Mouse (Mus musculus): Measurements from ENCODE around the gene Dhodh. TPM values are rescaled to one million over a fixed set of nuclear protein-coding genes. Genes with fewer than 3 reads are reported as not detected.
A peak's percentile ranks its signal among the peaks of the same experiment; 100 is the strongest.

Gene Dhodh
- polyA plus RNA-seq, 1 experiment from 2014 or later: 38.7 TPM

- Histone ChIP-seq H3K36me3 (ENCODE audit: control insufficient read depth, insufficient read depth, low read length) (no peaks in the 10 kb centered on the region), H3K4me3 (ENCODE audit: control insufficient read depth in 1 of 2, insufficient read depth in 1 of 2, low read depth in 1 of 2, low read length in 2 of 2) (no peak overlapping the region), H3K27ac (replicated peaks in 1 of 2; ENCODE audit: control insufficient read depth in 1 of 2, insufficient read depth in 1 of 2, low read depth in 2 of 2, low read length in 2 of 2) (no peak overlapping the region), H3K4me1 (ENCODE audit: control insufficient read depth in 2 of 2, insufficient read depth in 2 of 2, low read length in 2 of 2) (no peaks in the 10 kb centered on the region), H3K27me3 (ENCODE audit: control insufficient read depth, insufficient read depth, low read length) (no peaks in the 10 kb centered on the region), H3K4me2 (ENCODE audit: low read length) (no peak overlapping the region), H3K9ac (ENCODE audit: low read length) (no peak overlapping the region), H3K9me3 (ENCODE audit: control insufficient read depth, low read length) (no peaks in the 10 kb centered on the region)
- 70% methylated on average over 5 of the region's 5 CpGs for WGBS
- no peak for ATAC-seq (ENCODE audit: insufficient number of reproducible peaks, insufficient read depth, low FRiP score, low read depth)
Observed at GRCm38 (mm10) chr8:109638851-109639250, 30.4 kb upstream of the Dhodh start.

DNA sequence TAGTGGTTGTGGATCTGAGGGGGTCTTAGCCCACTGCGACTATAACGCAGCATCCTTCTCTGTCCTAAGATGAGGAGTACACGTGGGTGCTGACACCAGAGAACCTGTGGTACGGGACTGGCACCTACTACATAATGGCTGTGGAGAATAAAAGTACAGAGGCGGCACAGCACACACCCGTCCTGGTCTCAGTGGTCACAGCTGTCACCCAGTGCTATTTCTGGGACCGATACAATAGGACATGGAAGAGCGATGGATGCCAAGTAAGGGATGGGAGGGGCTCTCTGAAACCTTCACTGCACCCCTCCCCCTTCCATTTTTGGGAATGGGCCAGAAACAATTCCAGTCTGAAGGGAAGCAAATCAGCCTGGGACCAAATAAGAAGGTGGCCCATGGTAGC lies 26.7 kb upstream of the Dhodh start:
- 0 out of 2 replicates have a peak, but pooled peaks have one; percentile 35 for ATAC-seq (ENCODE audit: insufficient number of reproducible peaks, insufficient read depth, low FRiP score, low read depth)
- Histone ChIP-seq H3K4me1 (ENCODE audit: control insufficient read depth in 2 of 2, insufficient read depth in 2 of 2, low read length in 2 of 2) (no peaks in the 10 kb centered on the region), H3K9me3 (ENCODE audit: control insufficient read depth, low read length) (no peaks in the 10 kb centered on the region), H3K9ac (ENCODE audit: low read length) (no peak overlapping the region), H3K27ac (replicated peaks in 1 of 2; ENCODE audit: control insufficient read depth in 1 of 2, insufficient read depth in 1 of 2, low read depth in 2 of 2, low read length in 2 of 2) (no peak overlapping the region), H3K27me3 (ENCODE audit: control insufficient read depth, insufficient read depth, low read length) (no peaks in the 10 kb centered on the region), H3K36me3 (ENCODE audit: control insufficient read depth, insufficient read depth, low read length) (no peaks in the 10 kb centered on the region), H3K4me3 (ENCODE audit: control insufficient read depth in 1 of 2, insufficient read depth in 1 of 2, low read depth in 1 of 2, low read length in 2 of 2) (no peak overlapping the region), H3K4me2 (ENCODE audit: low read length) (no peak overlapping the region)
- WGBS: 81% methylated on average over 8 of the region's 8 CpGs

GRCm38 (mm10) chr8:109632498-109632897 lies 24.0 kb upstream of the Dhodh start:
- Histone ChIP-seq H3K27ac (replicated peaks in 1 of 2; ENCODE audit: control insufficient read depth in 1 of 2, insufficient read depth in 1 of 2, low read depth in 2 of 2, low read length in 2 of 2) (no peak overlapping the region), H3K4me1 (ENCODE audit: control insufficient read depth in 2 of 2, insufficient read depth in 2 of 2, low read length in 2 of 2) (no peaks in the 10 kb centered on the region), H3K27me3 (ENCODE audit: control insufficient read depth, insufficient read depth, low read length) (no peaks in the 10 kb centered on the region), H3K4me2 (ENCODE audit: low read length) (no peak overlapping the region), H3K9me3 (ENCODE audit: control insufficient read depth, low read length) (no peaks in the 10 kb centered on the region), H3K9ac (ENCODE audit: low read length) (no peak overlapping the region), H3K36me3 (ENCODE audit: control insufficient read depth, insufficient read depth, low read length) (no peaks in the 10 kb centered on the region), H3K4me3 (ENCODE audit: control insufficient read depth in 1 of 2, insufficient read depth in 1 of 2, low read depth in 1 of 2, low read length in 2 of 2) (no peak overlapping the region)
- no peak for ATAC-seq (ENCODE audit: insufficient number of reproducible peaks, insufficient read depth, low FRiP score, low read depth)
- 76% methylated on average over 5 of the region's 5 CpGs for WGBS

- H3K27ac ChIP-seq (replicated peaks in 1 of 2; ENCODE audit: control insufficient read depth in 1 of 2, insufficient read depth in 1 of 2, low read depth in 2 of 2, low read length in 2 of 2): no peak overlapping the region
- no peaks in the 10 kb centered on the region for H3K27me3 ChIP-seq (ENCODE audit: control insufficient read depth, insufficient read depth, low read length)
- 58% methylated on average over 6 of the region's 6 CpGs for WGBS
- no peak overlapping the region for H3K4me3 ChIP-seq (ENCODE audit: control insufficient read depth in 1 of 2, insufficient read depth in 1 of 2, low read depth in 1 of 2, low read length in 2 of 2)
- no peak for ATAC-seq (ENCODE audit: insufficient number of reproducible peaks, insufficient read depth, low FRiP score, low read depth)
- H3K36me3 ChIP-seq (ENCODE audit: control insufficient read depth, insufficient read depth, low read length): no peaks in the 10 kb centered on the region
- peaks cover 5% of the 10 kb centered on the region for H3K9me3 ChIP-seq (ENCODE audit: control insufficient read depth, low read length)
- no peak overlapping the region for H3K4me2 ChIP-seq (ENCODE audit: low read length)
- no peaks in the 10 kb centered on the region for H3K4me1 ChIP-seq (ENCODE audit: control insufficient read depth in 2 of 2, insufficient read depth in 2 of 2, low read length in 2 of 2)
- H3K9ac ChIP-seq (ENCODE audit: low read length): no peak overlapping the region
Observed at GRCm38 (mm10) chr8:109628638-109629037, 20.2 kb upstream of the Dhodh start.

DNA sequence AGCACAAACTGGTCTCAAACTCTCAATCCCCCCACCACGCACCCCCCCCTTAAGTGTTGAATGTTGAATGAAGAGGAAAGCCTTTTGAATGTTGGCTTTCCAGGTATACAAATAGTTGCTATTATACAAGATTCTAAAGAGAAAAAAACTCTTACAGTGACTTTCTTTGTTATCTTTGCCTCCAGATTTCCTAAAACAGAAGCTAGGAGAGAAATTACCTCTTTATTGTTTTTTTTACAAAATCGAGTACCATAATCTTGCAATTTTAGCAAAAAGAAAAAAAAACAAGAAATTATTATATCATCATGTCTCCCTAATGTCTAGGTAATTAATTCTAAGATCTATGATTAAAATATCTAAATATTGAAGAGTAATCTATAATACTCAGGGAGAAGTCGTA lies 7.1 kb upstream of the Dhodh start:
- H3K27ac ChIP-seq (replicated peaks in 1 of 2; ENCODE audit: control insufficient read depth in 1 of 2, insufficient read depth in 1 of 2, low read depth in 2 of 2, low read length in 2 of 2): no peak overlapping the region
- no peaks in the 10 kb centered on the region for H3K36me3 ChIP-seq (ENCODE audit: control insufficient read depth, insufficient read depth, low read length)
- WGBS: 74% methylated on average over 3 of the region's 3 CpGs
- no peak overlapping the region for H3K4me2 ChIP-seq (ENCODE audit: low read length)
- no peak overlapping the region for H3K4me3 ChIP-seq (ENCODE audit: control insufficient read depth in 1 of 2, insufficient read depth in 1 of 2, low read depth in 1 of 2, low read length in 2 of 2)
- no peaks in the 10 kb centered on the region for H3K27me3 ChIP-seq (ENCODE audit: control insufficient read depth, insufficient read depth, low read length)
- H3K4me1 ChIP-seq (ENCODE audit: control insufficient read depth in 2 of 2, insufficient read depth in 2 of 2, low read length in 2 of 2): no peaks in the 10 kb centered on the region
- no peak overlapping the region for H3K9ac ChIP-seq (ENCODE audit: low read length)
- ATAC-seq (ENCODE audit: insufficient number of reproducible peaks, insufficient read depth, low FRiP score, low read depth): no peak
- no peaks in the 10 kb centered on the region for H3K9me3 ChIP-seq (ENCODE audit: control insufficient read depth, low read length)

DNA sequence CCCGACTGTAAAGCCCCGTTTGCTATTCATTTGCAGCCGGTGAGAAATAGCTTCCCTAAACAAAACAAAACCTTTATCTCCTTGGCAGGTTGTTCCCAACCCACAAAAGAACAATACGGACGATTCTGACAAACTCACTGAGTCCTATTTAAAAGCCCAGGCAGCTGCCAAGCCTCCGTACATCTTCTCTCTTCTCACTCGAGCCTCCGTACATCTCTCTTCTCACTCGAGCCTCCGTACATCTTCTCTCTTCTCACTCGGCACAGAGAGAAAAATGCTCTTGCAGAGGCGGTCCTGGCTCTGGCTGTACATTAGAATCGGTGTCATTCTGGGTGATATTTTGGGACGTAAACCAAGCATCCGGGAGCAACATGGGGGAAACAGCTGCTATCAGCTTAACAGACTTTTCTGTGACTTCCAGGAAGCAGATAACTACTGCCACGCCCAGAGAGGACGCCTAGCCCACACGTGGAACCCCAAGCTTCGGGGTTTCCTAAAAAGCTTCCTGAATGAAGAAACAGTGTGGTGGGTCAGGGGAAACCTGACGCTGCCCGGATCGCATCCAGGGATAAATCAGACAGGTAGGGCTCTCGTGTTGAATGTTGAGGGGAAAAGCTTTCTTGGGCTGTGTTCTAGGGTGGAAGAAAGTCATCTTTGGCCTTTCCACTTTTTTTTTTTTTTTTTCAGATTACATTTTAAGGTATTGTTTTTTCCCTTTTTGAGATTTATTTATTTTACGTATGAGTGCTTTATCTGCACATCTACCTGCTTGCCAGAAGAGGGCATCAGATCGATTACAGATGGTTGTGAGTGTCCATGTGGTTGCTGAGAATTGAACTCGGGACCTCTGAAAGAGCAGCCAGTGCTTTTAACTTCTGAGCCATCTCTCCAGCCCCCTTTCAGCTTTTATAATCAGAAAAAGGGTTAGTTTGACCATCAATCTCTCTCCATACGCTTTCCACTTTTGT lies 6.1 kb upstream of the Dhodh start, which contains the start of gene Pkd1l3:
Gene Pkd1l3, plus strand, starts transcription at position 275 of the 968 bp plus-strand sequence.
- Histone ChIP-seq H3K9ac (ENCODE audit: low read length) (no peak within 1 kb of the TSS), H3K4me2 (ENCODE audit: low read length) (peak within 1 kb of the TSS; percentile 34), H3K4me3 (ENCODE audit: control insufficient read depth in 1 of 2, insufficient read depth in 1 of 2, low read depth in 1 of 2, low read length in 2 of 2) (no peak within 1 kb of the TSS), H3K4me1 (ENCODE audit: control insufficient read depth in 2 of 2, insufficient read depth in 2 of 2, low read length in 2 of 2) (no peaks in the 10 kb centered on the region), H3K36me3 (ENCODE audit: control insufficient read depth, insufficient read depth, low read length) (no peaks in the 10 kb centered on the region), H3K27me3 (ENCODE audit: control insufficient read depth, insufficient read depth, low read length) (no peaks in the 10 kb centered on the region), H3K9me3 (ENCODE audit: control insufficient read depth, low read length) (no peaks in the 10 kb centered on the region), H3K27ac (replicated peaks in 1 of 2; ENCODE audit: control insufficient read depth in 1 of 2, insufficient read depth in 1 of 2, low read depth in 2 of 2, low read length in 2 of 2) (no peak within 1 kb of the TSS)
- WGBS: 44% methylated on average over 27 of the region's 27 CpGs
- ATAC-seq (ENCODE audit: insufficient number of reproducible peaks, insufficient read depth, low FRiP score, low read depth): no peak

- ATAC-seq (ENCODE audit: insufficient number of reproducible peaks, insufficient read depth, low FRiP score, low read depth): no peak
- 13% methylated on average over 5 of the region's 5 CpGs for WGBS
Observed at GRCm38 (mm10) chr8:109609153-109609502, 655 bp upstream of the Dhodh start.

More at GRCm38 (mm10) chr8:109609153-109609502, 655 bp upstream of the Dhodh start:
- Histone ChIP-seq H3K4me3 (ENCODE audit: control insufficient read depth in 1 of 2, insufficient read depth in 1 of 2, low read depth in 1 of 2, low read length in 2 of 2) (peak overlapping the region; percentile 9 to 57; a peak in 3 of 4 replicates), H3K4me2 (ENCODE audit: low read length) (peak overlapping the region; percentile 87), H3K4me1 (ENCODE audit: control insufficient read depth in 2 of 2, insufficient read depth in 2 of 2, low read length in 2 of 2) (peaks cover 8 to 10% of the 10 kb centered on the region in 2 experiments), H3K9me3 (ENCODE audit: control insufficient read depth, low read length) (no peaks in the 10 kb centered on the region), H3K36me3 (ENCODE audit: control insufficient read depth, insufficient read depth, low read length) (peaks cover 14% of the 10 kb centered on the region), H3K27ac (replicated peaks in 1 of 2; ENCODE audit: control insufficient read depth in 1 of 2, insufficient read depth in 1 of 2, low read depth in 2 of 2, low read length in 2 of 2) (peak overlapping the region; percentile 96 to 100), H3K27me3 (ENCODE audit: control insufficient read depth, insufficient read depth, low read length) (no peaks in the 10 kb centered on the region), H3K9ac (ENCODE audit: low read length) (peak overlapping the region; percentile 83)

All from heart, embryonic 14.5 days (tissue).